Mouse (Mus musculus) forebrain, embryonic 11.5 days (tissue): ENCODE data around the gene Dppa3. TPM values are rescaled to one million over a fixed set of nuclear protein-coding genes. Genes with fewer than 3 reads are reported as not detected.

Experiments
- ATAC-seq: fragments of 200-750 bp; cut with Nextera tagmentation; replicated peaks from 2 replicates; pipeline ENCODE4 v1.8.0; 2017; ENCODE audit warnings: moderate TSS enrichment; ENCODE audit not compliant: low FRiP score
- DNase-seq: peaks from one replicate; pipeline ENCODE4 v3.0.0-alpha.2; 2017; ENCODE audit warnings: low spot score
- H3K27ac ChIP-seq: fragments of 300-500 bp; sonication (generic); 2 replicates; pipeline ENCODE4 v1.5.1; 2014; ENCODE audit warnings: low read depth, low read length
- H3K27me3 ChIP-seq: fragments of 300-500 bp; sonication (generic); 2 replicates; pipeline ENCODE4 v1.6.1; 2014; ENCODE audit warnings: mild to moderate bottlenecking, low read length, mixed read lengths; ENCODE audit not compliant: control insufficient read depth, insufficient read depth
- H3K36me3 ChIP-seq: fragments of 300-500 bp; sonication (generic); 2 replicates; pipeline ENCODE4 v1.6.1; 2014; ENCODE audit warnings: mild to moderate bottlenecking, low read length, moderate library complexity, mixed read lengths; ENCODE audit not compliant: control insufficient read depth, insufficient read depth
- H3K4me1 ChIP-seq: fragments of 300-500 bp; sonication (generic); replicated peaks from 2 replicates; pipeline ENCODE4 v1.6.1; 2014; ENCODE audit warnings: low read length, mixed read lengths; ENCODE audit not compliant: control insufficient read depth, insufficient read depth
- H3K4me2 ChIP-seq: fragments of 300-500 bp; sonication (generic); 2 replicates; pipeline ENCODE4 v1.6.1; 2014; ENCODE audit warnings: low read depth, mild to moderate bottlenecking, low read length, moderate library complexity, mixed read lengths; ENCODE audit not compliant: severe bottlenecking
- H3K4me3 ChIP-seq: fragments of 300-500 bp; sonication (generic); 2 replicates; pipeline ENCODE4 v1.5.1; 2014; ENCODE audit warnings: low read depth, low read length
- H3K9ac ChIP-seq: fragments of 300-500 bp; sonication (generic); 2 replicates; pipeline ENCODE4 v1.6.1; 2014; ENCODE audit warnings: low read length
- H3K9me3 ChIP-seq: fragments of 300-500 bp; sonication (generic); 2 replicates; pipeline ENCODE4 v1.6.1; 2016; ENCODE audit warnings: low read length, mixed read lengths; ENCODE audit not compliant: control insufficient read depth
- WGBS: fragments of 180-500 bp; shearing (Covaris S2); extraction: QIAGEN DNeasy Blood & Tissue Kit; methylation state at CpG from one replicate; pipeline ENCODE4 v1.1.7; 2014; 5-methylcytosine and 5-hydroxymethylcytosine counted together
- polyA plus RNA-seq: library from polyadenylated mRNA; unstranded; fragments of >200 nt; fragmentation: Nextera tagmentation; extraction: Ambion mirVana; gene quantifications from 2 replicates; pipeline ENCODE4 v1.2.1, GENCODE M21; 2014

Dppa3 gene
- polyA plus RNA-seq = not detected in 2 replicates

DNA sequence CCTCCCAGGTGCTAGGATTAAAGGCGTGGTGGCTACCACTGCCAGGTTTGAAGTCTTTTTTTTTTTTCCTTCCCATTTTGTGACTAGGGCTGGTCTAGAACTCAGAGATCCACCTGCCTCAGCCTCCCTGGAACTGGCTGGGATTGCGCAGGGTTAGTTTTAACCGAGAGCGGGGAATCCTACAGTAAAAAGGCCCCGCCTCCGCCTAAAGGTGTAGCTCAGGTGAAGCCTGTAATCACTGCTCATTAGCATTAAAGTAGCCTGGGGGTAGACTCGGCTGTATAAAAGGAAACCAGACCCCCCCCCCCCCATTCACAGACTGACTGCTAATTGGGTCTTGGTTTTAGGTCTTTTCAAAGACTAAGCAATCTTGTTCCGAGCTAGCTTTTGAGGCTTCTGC is at the start of gene Dppa3:
Gene Dppa3, plus strand, starts transcription at position 301 of the 400 bp plus-strand sequence.
- H3K9ac ChIP-seq = no peak within 1 kb of the TSS
- WGBS = 85% methylated on average over 8 of the region's 8 CpGs
- H3K27ac ChIP-seq = no peak within 1 kb of the TSS
- H3K4me3 ChIP-seq = no peak within 1 kb of the TSS
- H3K36me3 ChIP-seq = no peaks in the 10 kb centered on the region
- no peak within 1 kb of the TSS for H3K4me2 ChIP-seq
- no peaks in the 10 kb centered on the region for H3K27me3 ChIP-seq
- no peaks in the 10 kb centered on the region for H3K4me1 ChIP-seq
- H3K9me3 ChIP-seq = no peaks in the 10 kb centered on the region
- peak; percentile 31 for DNase-seq
- no peak for ATAC-seq

DNA sequence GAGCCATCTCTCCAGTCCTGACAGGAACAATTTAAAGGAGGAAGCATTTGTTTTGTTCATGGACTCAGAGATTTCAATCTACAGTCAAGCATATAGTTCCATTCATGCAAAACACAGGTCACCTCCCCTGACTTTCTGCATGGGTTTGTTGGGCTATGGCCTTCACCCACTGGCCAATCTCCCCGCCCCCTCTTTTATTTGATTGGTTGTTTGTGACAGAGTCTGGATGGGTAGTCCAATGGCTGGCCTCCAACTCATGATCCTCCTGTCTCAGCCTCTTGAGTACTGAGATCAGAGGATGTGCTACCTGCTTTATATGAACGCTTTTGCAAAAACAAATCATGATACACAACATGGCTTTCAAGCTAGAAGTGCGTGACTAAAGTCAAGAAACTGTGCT is 49.2 kb upstream of the Dppa3 start:
- Histone ChIP-seq H3K9me3 (no peaks in the 10 kb centered on the region), H3K27me3 (no peaks in the 10 kb centered on the region), H3K27ac (no peak overlapping the region), H3K4me3 (no peak overlapping the region), H3K4me1 (no peaks in the 10 kb centered on the region), H3K4me2 (no peak overlapping the region), H3K9ac (no peak overlapping the region), H3K36me3 (no peaks in the 10 kb centered on the region)
- 92% methylated on average over 3 of the region's 3 CpGs for WGBS
- ATAC-seq = no peak
- no peak for DNase-seq

DNA sequence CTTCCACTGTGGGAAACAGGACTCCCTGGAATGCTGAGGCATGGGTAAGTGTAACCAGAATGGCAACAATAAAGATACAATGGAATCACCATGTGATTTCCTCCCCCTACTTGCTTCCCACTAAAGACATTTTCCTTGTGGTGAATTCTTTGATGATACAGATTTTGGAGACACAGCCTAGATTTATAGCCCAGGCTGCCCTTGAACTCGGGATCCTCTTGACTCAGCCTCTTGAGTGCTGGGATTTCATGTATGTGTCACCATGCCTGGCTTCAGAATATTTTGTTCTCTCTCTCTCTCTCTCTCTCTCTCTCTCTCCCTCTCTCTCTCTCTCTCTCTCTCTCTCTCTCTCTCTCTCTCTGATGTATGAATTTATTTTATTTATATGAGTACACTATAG is 47.1 kb upstream of the Dppa3 start:
- Histone ChIP-seq H3K9ac (no peak overlapping the region), H3K27ac (no peak overlapping the region), H3K36me3 (no peaks in the 10 kb centered on the region), H3K4me3 (no peak overlapping the region), H3K9me3 (no peaks in the 10 kb centered on the region), H3K4me1 (no peaks in the 10 kb centered on the region), H3K27me3 (no peaks in the 10 kb centered on the region), H3K4me2 (no peak overlapping the region)
- WGBS = 70% methylated on average over 1 of the region's 1 CpGs
- ATAC-seq (no peak), DNase-seq (no peak)

DNA sequence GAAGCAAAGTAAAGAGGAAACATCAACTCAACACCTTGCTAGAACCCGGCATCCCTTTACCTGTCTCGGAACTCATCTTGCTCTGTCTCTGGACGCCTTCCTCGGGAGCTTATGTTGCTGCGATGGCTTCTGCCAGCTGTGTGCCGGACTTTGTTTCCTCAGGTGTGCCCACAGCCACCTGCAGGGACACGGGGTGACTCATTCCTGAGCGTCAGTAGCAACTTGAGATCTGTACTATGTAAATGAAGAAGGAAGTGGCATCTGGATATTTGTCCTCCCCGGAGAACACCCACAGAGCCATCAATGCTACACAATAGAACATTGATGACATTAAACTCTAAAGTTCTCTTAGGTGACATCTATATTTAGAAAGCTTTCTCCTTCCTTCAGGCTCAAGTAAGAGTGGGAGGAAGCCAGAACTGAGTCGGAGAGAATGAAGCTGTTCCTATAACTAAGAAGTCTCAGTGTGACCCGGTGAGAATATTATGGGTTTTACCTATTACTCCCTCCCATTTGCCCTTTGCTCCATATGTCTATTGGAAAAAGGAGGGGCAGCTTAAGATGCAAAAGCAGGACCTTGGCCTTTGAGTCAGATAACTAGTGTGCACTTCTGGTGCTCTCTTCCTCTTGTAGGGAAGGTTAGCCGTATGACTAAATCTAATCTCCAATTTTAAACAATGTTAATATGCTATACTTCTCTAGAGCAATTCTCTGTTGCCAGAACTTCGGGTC is 35.0 kb upstream of the Dppa3 start:
- Histone ChIP-seq H3K4me1 (no peaks in the 10 kb centered on the region), H3K9me3 (no peaks in the 10 kb centered on the region), H3K27me3 (no peaks in the 10 kb centered on the region), H3K9ac (no peak overlapping the region), H3K4me3 (no peak overlapping the region), H3K4me2 (no peak overlapping the region), H3K36me3 (no peaks in the 10 kb centered on the region), H3K27ac (no peak overlapping the region)
- ATAC-seq (no peak), DNase-seq (no peak)
- 83% methylated on average over 13 of the region's 13 CpGs for WGBS

DNA sequence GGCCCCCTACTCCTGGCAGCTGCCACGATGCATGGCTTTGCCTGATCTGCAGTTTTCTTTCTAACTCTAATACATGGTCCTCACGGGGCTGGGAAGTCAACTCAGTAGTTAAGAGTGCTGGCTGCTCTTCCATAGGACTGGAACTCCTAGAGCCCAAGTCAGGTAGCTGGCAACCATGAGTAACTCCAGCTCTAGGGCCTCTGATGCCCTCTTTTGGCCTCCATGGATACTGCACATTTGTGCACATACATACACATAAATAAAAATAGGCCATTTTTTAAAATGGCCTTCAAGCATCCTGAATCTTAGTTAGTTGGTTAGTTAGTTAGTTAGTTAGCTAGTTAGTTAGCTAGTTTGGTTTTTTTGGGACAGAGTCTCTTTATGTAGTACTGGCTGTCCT is 33.3 kb upstream of the Dppa3 start:
- H3K27ac ChIP-seq = no peak overlapping the region
- DNase-seq = no peak
- WGBS = 81% methylated on average over 2 of the region's 2 CpGs

DNA sequence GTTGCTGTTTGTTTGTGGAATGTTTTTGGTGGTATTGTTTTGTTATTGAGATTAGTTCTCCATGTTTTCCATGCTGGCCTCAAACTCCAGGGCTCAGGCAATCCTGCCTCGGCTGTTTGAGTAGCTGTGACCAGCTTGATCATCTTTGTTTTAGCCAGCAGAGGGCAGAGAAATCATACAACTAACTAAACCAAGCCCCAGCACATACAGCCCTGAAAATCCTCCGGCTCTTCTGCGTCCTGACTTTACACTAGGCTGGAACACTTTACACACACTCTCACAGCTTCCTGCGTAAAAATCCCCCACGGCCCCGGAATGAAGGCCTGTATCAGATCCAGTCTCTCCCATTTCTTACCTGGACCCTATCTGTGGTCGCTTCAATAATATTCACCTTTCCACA is 30.6 kb upstream of the Dppa3 start:
- Histone ChIP-seq H3K9ac (no peak overlapping the region), H3K27ac (no peak overlapping the region), H3K27me3 (no peaks in the 10 kb centered on the region), H3K4me1 (no peaks in the 10 kb centered on the region), H3K36me3 (no peaks in the 10 kb centered on the region), H3K4me3 (no peak overlapping the region), H3K4me2 (no peak overlapping the region), H3K9me3 (no peaks in the 10 kb centered on the region)
- WGBS = 41% methylated on average over 7 of the region's 7 CpGs
- DNase-seq (no peak), ATAC-seq (no peak)

More for the DNA sequence above, 33.3 kb upstream of the Dppa3 start:
- no peak for ATAC-seq
- no peaks in the 10 kb centered on the region for H3K36me3 ChIP-seq
- no peak overlapping the region for H3K4me3 ChIP-seq
- no peaks in the 10 kb centered on the region for H3K4me1 ChIP-seq
- H3K9me3 ChIP-seq = no peaks in the 10 kb centered on the region
- H3K9ac ChIP-seq = no peak overlapping the region
- no peak overlapping the region for H3K4me2 ChIP-seq
- no peaks in the 10 kb centered on the region for H3K27me3 ChIP-seq

DNA sequence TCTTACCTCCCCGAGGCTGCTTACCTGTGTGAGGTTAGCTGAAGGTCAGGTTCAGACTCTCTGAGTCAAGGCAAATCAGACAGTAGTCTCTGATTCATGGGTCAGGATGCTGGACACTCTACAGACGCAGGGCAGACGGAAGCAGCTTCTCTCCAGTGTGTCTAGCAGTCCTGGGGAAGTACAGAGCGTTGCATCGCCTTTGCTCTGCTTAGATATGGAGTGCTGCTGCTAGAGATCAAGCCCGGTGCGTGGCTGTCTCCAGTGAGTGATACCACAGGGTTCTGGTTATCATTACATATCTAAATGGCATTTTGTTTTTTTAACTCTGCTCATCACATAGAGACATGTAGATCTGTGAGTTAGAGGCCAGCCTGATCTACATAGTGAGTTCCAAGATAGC is 29.6 kb upstream of the Dppa3 start:
- 87% methylated on average over 7 of the region's 7 CpGs for WGBS
- H3K4me2 ChIP-seq = no peak overlapping the region
- DNase-seq (no peak), ATAC-seq (no peak)
- H3K9ac ChIP-seq = no peak overlapping the region
- no peaks in the 10 kb centered on the region for H3K4me1 ChIP-seq
- H3K4me3 ChIP-seq = no peak overlapping the region
- H3K36me3 ChIP-seq = no peaks in the 10 kb centered on the region
- no peaks in the 10 kb centered on the region for H3K27me3 ChIP-seq
- no peaks in the 10 kb centered on the region for H3K9me3 ChIP-seq
- no peak overlapping the region for H3K27ac ChIP-seq

DNA sequence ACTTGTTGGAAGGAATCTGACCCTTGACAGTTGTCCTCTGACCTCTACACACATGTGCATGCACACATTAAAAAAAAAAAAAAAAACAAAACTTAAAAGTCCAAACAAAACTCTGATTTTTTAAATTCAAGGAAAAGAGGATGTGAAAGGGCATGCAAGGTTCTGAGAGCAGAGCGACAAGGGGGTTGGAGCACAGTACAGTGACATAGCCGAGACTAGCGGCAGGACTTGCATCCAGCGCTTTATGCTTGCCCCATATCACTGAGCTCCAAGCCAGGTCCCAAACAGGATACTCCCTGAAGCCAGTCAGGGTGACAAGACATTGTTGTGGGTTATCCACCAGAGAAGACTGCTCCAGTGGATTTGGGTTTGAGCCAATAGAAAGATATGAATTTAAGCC is 28.2 kb upstream of the Dppa3 start:
- WGBS = 91% methylated on average over 4 of the region's 4 CpGs
- no peak for ATAC-seq
- DNase-seq = no peak
- no peak overlapping the region for H3K4me3 ChIP-seq
- H3K27me3 ChIP-seq = no peaks in the 10 kb centered on the region
- H3K9ac ChIP-seq = no peak overlapping the region
- no peak overlapping the region for H3K27ac ChIP-seq
- no peak overlapping the region for H3K4me2 ChIP-seq
- no peaks in the 10 kb centered on the region for H3K4me1 ChIP-seq
- no peaks in the 10 kb centered on the region for H3K9me3 ChIP-seq
- no peaks in the 10 kb centered on the region for H3K36me3 ChIP-seq

DNA sequence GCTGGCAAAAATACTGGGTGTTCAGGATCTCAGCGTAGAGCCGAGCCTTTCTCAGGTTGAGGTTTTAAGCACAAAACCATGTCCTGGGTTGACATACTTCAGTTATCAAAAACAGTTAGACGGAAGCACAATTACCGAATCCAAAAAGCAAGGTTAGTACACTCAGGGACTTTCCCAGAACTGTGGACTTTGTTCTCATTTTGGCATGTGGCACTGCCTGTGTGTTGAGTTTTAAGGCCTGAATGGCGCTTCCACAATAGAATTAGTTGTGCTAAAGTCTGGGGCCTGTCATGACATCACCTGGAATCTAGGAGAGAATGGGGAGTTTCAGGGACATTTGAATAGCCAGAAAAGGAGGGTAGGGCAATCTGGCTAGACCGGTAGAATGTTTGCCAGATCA is 27.8 kb upstream of the Dppa3 start:
- Histone ChIP-seq H3K4me1 (no peaks in the 10 kb centered on the region), H3K9me3 (no peaks in the 10 kb centered on the region), H3K9ac (no peak overlapping the region), H3K4me2 (no peak overlapping the region), H3K4me3 (no peak overlapping the region), H3K27me3 (no peaks in the 10 kb centered on the region), H3K36me3 (no peaks in the 10 kb centered on the region), H3K27ac (no peak overlapping the region)
- DNase-seq (no peak), ATAC-seq (no peak)
- 88% methylated on average over 6 of the region's 6 CpGs for WGBS
